Mouse (Mus musculus) forebrain, embryonic 12.5 days (tissue): ENCODE measurements around the gene Pla2g2c. TPM values are rescaled to one million over a fixed set of nuclear protein-coding genes. Genes with fewer than 3 reads are reported as not detected.

Experiments used
- ATAC-seq: fragments of 200-750 bp; cut with Nextera tagmentation; 2 replicates; pipeline ENCODE4 v1.8.0; 2017; ENCODE audit warnings: moderate TSS enrichment; ENCODE audit not compliant: low FRiP score
- H3K27ac ChIP-seq: fragments of 300-500 bp; sonication (generic); 2 replicates; pipeline ENCODE4 v1.5.1; 2016; ENCODE audit warnings: mild to moderate bottlenecking
- H3K27me3 ChIP-seq: fragments of 300-500 bp; sonication (generic); 2 replicates; pipeline ENCODE4 v1.6.1; 2016; ENCODE audit warnings: mild to moderate bottlenecking
- H3K36me3 ChIP-seq: fragments of 300-500 bp; sonication (generic); replicated peaks from 2 replicates; pipeline ENCODE4 v1.6.1; 2016; ENCODE audit warnings: mild to moderate bottlenecking
- H3K4me1 ChIP-seq: fragments of 300-500 bp; sonication (generic); 2 replicates; pipeline ENCODE4 v1.6.1; 2016
- H3K4me2 ChIP-seq: fragments of 300-500 bp; sonication (generic); 2 replicates; pipeline ENCODE4 v1.6.1; 2016; ENCODE audit warnings: mild to moderate bottlenecking, moderate library complexity
- H3K4me3 ChIP-seq: fragments of 300-500 bp; sonication (generic); replicated peaks from 2 replicates; pipeline ENCODE4 v1.5.1; 2016; ENCODE audit warnings: mild to moderate bottlenecking
- H3K9ac ChIP-seq: fragments of 300-500 bp; sonication (generic); 2 replicates; pipeline ENCODE4 v1.6.1; 2016; ENCODE audit warnings: mild to moderate bottlenecking
- H3K9me3 ChIP-seq: fragments of 300-500 bp; sonication (generic); 2 replicates; pipeline ENCODE4 v1.6.1; 2016
- WGBS: fragments of 180-500 bp; shearing (Covaris S2); methylation state at CpG from one replicate; pipeline ENCODE4 v1.1.7; 2016; 5-methylcytosine and 5-hydroxymethylcytosine counted together
- polyA plus RNA-seq: library from polyadenylated mRNA; unstranded; fragments of >200 nt; fragmentation: Nextera tagmentation; extraction: Ambion mirVana; gene quantifications from 2 replicates; pipeline ENCODE4 v1.2.1, GENCODE M21; 2016

Gene Pla2g2c
- polyA plus RNA-seq, 1 experiment from 2014 or later = 0.26 TPM

GRCm38 (mm10) chr4:138710633-138711032, 14.0 kb upstream of the Pla2g2c start:
- ATAC-seq = no peak
- Histone ChIP-seq H3K9me3 (no peaks in the 10 kb centered on the region), H3K4me2 (no peak overlapping the region), H3K27ac (no peak overlapping the region), H3K9ac (no peak overlapping the region), H3K4me1 (no peaks in the 10 kb centered on the region), H3K36me3 (no peaks in the 10 kb centered on the region), H3K27me3 (peaks cover 14% of the 10 kb centered on the region; the same call in 1 of the 2 replicates), H3K4me3 (no peak overlapping the region)
- WGBS = 86% methylated on average over 11 of the region's 11 CpGs

- no peaks in the 10 kb centered on the region for H3K4me1 ChIP-seq
- ATAC-seq = no peak
- H3K9ac ChIP-seq = no peak overlapping the region
- H3K4me3 ChIP-seq = no peak overlapping the region
- H3K36me3 ChIP-seq = no peaks in the 10 kb centered on the region
- no peak overlapping the region for H3K27ac ChIP-seq
- no peaks in the 10 kb centered on the region for H3K9me3 ChIP-seq
- no peak overlapping the region for H3K4me2 ChIP-seq
- H3K27me3 ChIP-seq = peaks cover 16% of the 10 kb centered on the region; the same call in 1 of the 2 replicates
- 71% methylated on average over 17 of the region's 17 CpGs for WGBS
Observed at GRCm38 (mm10) chr4:138711051-138711820, 13.4 kb upstream of the Pla2g2c start.

- H3K27me3 ChIP-seq = peaks cover 13% of the 10 kb centered on the region; the same call in 1 of the 2 replicates
- no peak for ATAC-seq
Observed at GRCm38 (mm10) chr4:138712096-138712495, 12.5 kb upstream of the Pla2g2c start.

GRCm38 (mm10) chr4:138712621-138713020, 12.0 kb upstream of the Pla2g2c start:
- Histone ChIP-seq H3K4me3 (no peak overlapping the region), H3K27me3 (peaks cover 9% of the 10 kb centered on the region; the same call in 1 of the 2 replicates), H3K9ac (no peak overlapping the region), H3K4me2 (no peak overlapping the region), H3K27ac (no peak overlapping the region), H3K9me3 (no peaks in the 10 kb centered on the region), H3K36me3 (no peaks in the 10 kb centered on the region), H3K4me1 (no peaks in the 10 kb centered on the region)
- no peak for ATAC-seq
- 86% methylated on average over 8 of the region's 8 CpGs for WGBS

More at GRCm38 (mm10) chr4:138712096-138712495, 12.5 kb upstream of the Pla2g2c start:
- Histone ChIP-seq H3K4me2 (no peak overlapping the region), H3K9me3 (no peaks in the 10 kb centered on the region), H3K4me3 (no peak overlapping the region), H3K4me1 (no peaks in the 10 kb centered on the region), H3K9ac (no peak overlapping the region), H3K36me3 (no peaks in the 10 kb centered on the region), H3K27ac (no peak overlapping the region)
- WGBS = 91% methylated on average over 11 of the region's 11 CpGs

GRCm38 (mm10) chr4:138714186-138714585, 10.4 kb upstream of the Pla2g2c start:
- no peak overlapping the region for H3K4me3 ChIP-seq
- no peak overlapping the region for H3K9ac ChIP-seq
- H3K27ac ChIP-seq = no peak overlapping the region
- no peaks in the 10 kb centered on the region for H3K4me1 ChIP-seq
- ATAC-seq = no peak
- peaks cover 9% of the 10 kb centered on the region; the same call in 1 of the 2 replicates for H3K27me3 ChIP-seq
- H3K36me3 ChIP-seq = no peaks in the 10 kb centered on the region
- WGBS = 95% methylated on average over 1 of the region's 1 CpGs
- no peak overlapping the region for H3K4me2 ChIP-seq
- no peaks in the 10 kb centered on the region for H3K9me3 ChIP-seq

- no peak for ATAC-seq
- WGBS = 89% methylated on average over 9 of the region's 9 CpGs
Observed at GRCm38 (mm10) chr4:138716697-138717096, 7.9 kb upstream of the Pla2g2c start.

GRCm38 (mm10) chr4:138718586-138719263, 5.9 kb upstream of the Pla2g2c start:
- Histone ChIP-seq H3K9me3 (no peaks in the 10 kb centered on the region), H3K4me2 (no peak overlapping the region), H3K27ac (no peak overlapping the region), H3K4me3 (no peak overlapping the region), H3K9ac (no peak overlapping the region), H3K27me3 (peaks cover 6% of the 10 kb centered on the region; the same call in 1 of the 2 replicates), H3K36me3 (no peaks in the 10 kb centered on the region), H3K4me1 (no peaks in the 10 kb centered on the region)
- no peak for ATAC-seq
- 80% methylated on average over 5 of the region's 5 CpGs for WGBS

More at GRCm38 (mm10) chr4:138716697-138717096, 7.9 kb upstream of the Pla2g2c start:
- Histone ChIP-seq H3K27ac (no peak overlapping the region), H3K4me3 (no peak overlapping the region), H3K27me3 (0 out of 2 replicates have a peak, but pooled peaks cover 5% of the 10 kb centered on the region), H3K4me2 (no peak overlapping the region), H3K36me3 (no peaks in the 10 kb centered on the region), H3K9ac (no peak overlapping the region), H3K9me3 (no peaks in the 10 kb centered on the region), H3K4me1 (no peaks in the 10 kb centered on the region)

GRCm38 (mm10) chr4:138719264-138719596, 5.4 kb upstream of the Pla2g2c start:
- no peak for ATAC-seq
- Histone ChIP-seq H3K36me3 (no peaks in the 10 kb centered on the region), H3K4me2 (no peak overlapping the region), H3K27ac (no peak overlapping the region), H3K9ac (no peak overlapping the region), H3K4me3 (no peak overlapping the region), H3K9me3 (no peaks in the 10 kb centered on the region), H3K4me1 (0 out of 2 replicates have a peak, but pooled peaks cover 4% of the 10 kb centered on the region), H3K27me3 (peaks cover 11% of the 10 kb centered on the region; the same call in 1 of the 2 replicates)
- WGBS = 78% methylated on average over 5 of the region's 5 CpGs

- Histone ChIP-seq H3K27ac (no peak overlapping the region), H3K27me3 (peaks cover 23% of the 10 kb centered on the region), H3K4me1 (peaks cover 18% of the 10 kb centered on the region), H3K4me2 (no peak overlapping the region), H3K9ac (no peak overlapping the region), H3K9me3 (no peaks in the 10 kb centered on the region), H3K4me3 (no peak overlapping the region), H3K36me3 (no peaks in the 10 kb centered on the region)
- ATAC-seq = no peak
- WGBS = 79% methylated on average over 15 of the region's 15 CpGs
Observed at GRCm38 (mm10) chr4:138723493-138724281, 905 bp upstream of the Pla2g2c start.

- peaks cover 23% of the 10 kb centered on the region for H3K27me3 ChIP-seq
- peak overlapping the region; percentile 25; the same call in 1 of the 2 replicates for H3K9ac ChIP-seq
- H3K9me3 ChIP-seq = no peaks in the 10 kb centered on the region
- H3K4me1 ChIP-seq = peaks cover 27% of the 10 kb centered on the region
- no peaks in the 10 kb centered on the region for H3K36me3 ChIP-seq
- H3K27ac ChIP-seq = no peak overlapping the region
- H3K4me2 ChIP-seq = peak overlapping the region; percentile 54
- peak overlapping the region; percentile 23 for H3K4me3 ChIP-seq
- ATAC-seq = peak; percentile 73
- 11% methylated on average over 13 of the region's 13 CpGs for WGBS
Observed at GRCm38 (mm10) chr4:138725127-138725461, 502 bp downstream of the Pla2g2c start.

GRCm38 (mm10) chr4:138725751-138726150, 1.2 kb downstream of the Pla2g2c start:
- no peak overlapping the region for H3K27ac ChIP-seq
- WGBS = 88% methylated on average over 5 of the region's 5 CpGs
- no peak for ATAC-seq

More at GRCm38 (mm10) chr4:138725751-138726150, 1.2 kb downstream of the Pla2g2c start:
- Histone ChIP-seq H3K4me3 (no peak overlapping the region), H3K27me3 (peaks cover 25% of the 10 kb centered on the region), H3K4me2 (no peak overlapping the region), H3K9me3 (no peaks in the 10 kb centered on the region), H3K4me1 (peaks cover 27% of the 10 kb centered on the region), H3K36me3 (no peaks in the 10 kb centered on the region), H3K9ac (no peak overlapping the region)
